Mouse (Mus musculus): ENCODE data around the gene Cdh16. TPM values are rescaled to one million over a fixed set of nuclear protein-coding genes. Genes with fewer than 3 reads are reported as not detected.

The Cdh16 gene
- polyA plus RNA-seq, 1 experiment from 2014 or later: not detected

DNA sequence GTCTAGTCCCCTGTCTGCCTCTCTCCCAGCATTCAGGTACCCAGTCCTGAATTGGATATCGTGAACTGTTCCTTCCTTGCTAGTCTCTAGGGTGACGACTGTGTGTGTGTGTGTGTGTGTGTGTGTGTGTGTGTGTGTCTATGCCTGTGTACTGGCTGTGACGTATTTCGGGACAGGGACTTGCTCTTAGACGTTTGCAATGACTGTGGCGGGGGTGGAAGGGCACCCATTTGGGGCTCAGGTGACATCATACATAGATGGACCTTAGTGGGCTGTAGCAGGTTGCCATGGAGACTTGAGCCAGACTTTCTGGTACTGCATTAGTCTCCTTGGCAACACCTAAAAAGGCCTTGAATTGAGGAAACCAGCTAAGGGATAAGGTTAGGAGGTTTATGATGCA, 8.3 kb upstream of the Cdh16 start:
- 56% methylated on average over 6 of the region's 6 CpGs for WGBS (ENCODE audit: insufficient replicate concordance)
- H3K4me1 ChIP-seq (replicated peaks): peaks cover 21% of the 10 kb centered on the region
- no peak overlapping the region for H3K4me3 ChIP-seq (replicated peaks)
- no peak for ATAC-seq (ENCODE audit: low read depth)
- no peak overlapping the region for H3K9ac ChIP-seq
- no peak overlapping the region for H3K4me2 ChIP-seq
- peaks cover 30% of the 10 kb centered on the region for H3K27me3 ChIP-seq
- no peak overlapping the region for H3K27ac ChIP-seq
- H3K36me3 ChIP-seq: 0 out of 2 replicates have a peak, but pooled peaks cover 2% of the 10 kb centered on the region
- no peaks in the 10 kb centered on the region for H3K9me3 ChIP-seq (replicated peaks)
- no peak for DNase-seq

DNA sequence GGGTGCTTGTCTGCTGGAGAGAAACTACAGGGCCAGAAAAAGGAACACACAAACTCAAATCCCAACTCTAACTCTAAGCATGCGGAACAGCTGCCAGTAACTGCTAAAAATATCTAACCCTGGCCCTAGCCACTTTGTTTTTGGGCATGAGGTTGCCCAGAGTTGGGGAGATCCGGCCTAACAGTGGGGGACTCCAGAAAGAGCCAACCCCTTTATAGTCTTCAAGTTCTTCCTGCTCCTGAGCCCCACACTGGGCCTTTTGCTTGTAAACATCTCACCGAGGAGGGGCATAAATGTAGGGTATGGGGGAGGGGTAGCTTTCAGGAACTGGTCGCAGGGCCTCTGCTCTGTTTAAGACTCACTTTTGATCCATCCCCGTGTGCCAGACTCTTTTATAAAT, 7.8 kb upstream of the Cdh16 start:
- DNase-seq (no peak), ATAC-seq (ENCODE audit: low read depth) (no peak)
- Histone ChIP-seq H3K4me2 (peak overlapping the region; percentile 56; the same call in 1 of the 2 replicates), H3K27ac (no peak overlapping the region), H3K4me3 (replicated peaks) (no peak overlapping the region), H3K9ac (no peak overlapping the region), H3K27me3 (peaks cover 30% of the 10 kb centered on the region), H3K4me1 (replicated peaks) (peaks cover 21% of the 10 kb centered on the region), H3K36me3 (no peaks in the 10 kb centered on the region), H3K9me3 (replicated peaks) (no peaks in the 10 kb centered on the region)
- 30% methylated on average over 5 of the region's 5 CpGs for WGBS (ENCODE audit: insufficient replicate concordance)

DNA sequence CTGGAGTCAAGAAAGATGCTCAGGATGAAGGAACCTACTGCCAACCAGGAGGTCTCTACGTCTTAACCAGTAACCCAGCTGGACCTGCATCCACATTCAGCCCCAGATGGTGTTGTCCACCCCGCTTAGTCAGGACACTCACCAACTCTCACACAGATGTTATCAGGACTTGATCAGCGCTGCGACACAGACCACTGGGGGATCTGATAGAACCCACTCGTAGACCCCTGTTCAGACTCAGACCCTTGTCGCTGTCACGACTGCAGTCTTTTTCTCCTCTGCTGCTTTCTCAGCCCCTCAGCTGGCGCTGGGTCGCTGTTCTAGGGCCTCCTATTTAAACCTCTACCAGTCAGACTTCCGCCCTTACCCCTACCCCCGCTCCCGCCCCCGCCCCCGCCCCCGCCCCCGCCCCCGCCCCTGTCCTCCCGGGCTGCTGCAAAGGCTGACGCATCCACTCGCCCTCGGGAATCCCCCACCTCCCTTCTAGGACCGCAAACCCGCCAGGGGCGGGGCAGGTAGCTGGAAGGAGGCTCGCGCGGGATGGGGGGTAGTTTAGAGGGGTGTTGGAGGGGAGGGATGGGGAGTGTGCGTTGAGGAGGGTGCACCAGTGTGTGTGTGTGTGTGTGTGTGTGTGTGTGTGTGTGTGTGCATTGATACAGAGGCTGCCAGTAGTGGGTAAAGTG, 6.9 kb upstream of the Cdh16 start, which contains the start of gene Rrad:
TSS of gene Rrad (minus strand) at position 347 of the 683 bp plus-strand sequence.
- Histone ChIP-seq H3K4me1 (replicated peaks) (peaks cover 21% of the 10 kb centered on the region), H3K27me3 (peaks cover 30% of the 10 kb centered on the region), H3K4me3 (replicated peaks) (peak within 1 kb of the TSS; percentile 30), H3K9me3 (replicated peaks) (no peaks in the 10 kb centered on the region), H3K27ac (no peak within 1 kb of the TSS), H3K9ac (no peak within 1 kb of the TSS), H3K36me3 (no peaks in the 10 kb centered on the region), H3K4me2 (peak within 1 kb of the TSS; percentile 56)
- WGBS (ENCODE audit: insufficient replicate concordance): under 1% methylated on average over 24 of the region's 28 CpGs
- ATAC-seq (ENCODE audit: low read depth) (peak; percentile 24), DNase-seq (no peak)

DNA sequence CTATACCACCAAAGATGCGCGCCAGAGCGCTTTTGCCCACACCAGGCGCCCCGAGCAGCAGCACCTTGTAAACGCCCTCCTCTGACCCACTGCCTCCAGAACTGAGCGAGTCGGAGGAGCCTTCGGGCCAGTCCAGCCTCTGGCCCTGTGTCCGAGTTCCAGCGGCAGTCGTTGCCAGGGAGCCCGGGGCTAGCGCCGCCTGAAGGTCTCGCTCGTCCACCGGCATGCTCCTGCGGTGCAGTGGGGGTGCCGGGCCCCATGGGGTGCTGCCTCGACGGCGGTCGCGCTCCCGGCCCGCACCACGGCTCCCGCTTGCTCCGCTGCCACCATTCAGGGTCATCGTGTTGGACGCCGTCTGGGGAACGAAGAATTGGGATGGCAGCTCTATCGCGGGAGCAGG, 6.4 kb upstream of the Cdh16 start:
- Histone ChIP-seq H3K27ac (no peak overlapping the region), H3K4me3 (replicated peaks) (peak overlapping the region; percentile 30), H3K27me3 (peaks cover 30% of the 10 kb centered on the region), H3K9ac (no peak overlapping the region), H3K36me3 (no peaks in the 10 kb centered on the region), H3K4me2 (peak overlapping the region; percentile 56), H3K4me1 (replicated peaks) (peaks cover 21% of the 10 kb centered on the region), H3K9me3 (replicated peaks) (no peaks in the 10 kb centered on the region)
- ATAC-seq (ENCODE audit: low read depth) (0 out of 2 replicates have a peak, but pooled peaks have one; percentile 22), DNase-seq (no peak)
- 2% methylated on average over 36 of the region's 36 CpGs for WGBS (ENCODE audit: insufficient replicate concordance)

DNA sequence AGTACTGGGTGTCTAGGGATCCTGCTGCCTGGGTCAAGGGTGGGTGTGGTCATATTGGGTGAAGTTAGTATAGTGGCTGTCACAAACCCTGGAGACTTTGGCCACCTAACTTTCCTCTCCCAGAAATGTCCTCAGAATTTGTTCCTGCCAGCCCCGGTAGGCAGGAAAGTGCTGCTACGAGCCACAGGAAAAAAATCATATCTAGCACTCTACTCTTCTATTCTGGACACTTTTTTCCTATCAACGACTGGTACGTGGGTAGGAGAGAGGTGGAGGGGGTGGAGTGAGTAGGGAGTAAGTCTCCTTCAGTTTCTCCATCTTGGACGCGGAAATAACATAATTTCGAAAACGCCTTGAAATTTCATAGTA, 5.9 kb upstream of the Cdh16 start:
- Histone ChIP-seq H3K27me3 (peaks cover 30% of the 10 kb centered on the region), H3K9me3 (replicated peaks) (no peaks in the 10 kb centered on the region), H3K36me3 (no peaks in the 10 kb centered on the region), H3K4me1 (replicated peaks) (peaks cover 21% of the 10 kb centered on the region), H3K4me3 (replicated peaks) (peak overlapping the region; percentile 30; the same call in 1 of the 2 replicates), H3K27ac (no peak overlapping the region), H3K9ac (no peak overlapping the region), H3K4me2 (peak overlapping the region; percentile 56)
- DNase-seq: no peak
- 25% methylated on average over 8 of the region's 8 CpGs for WGBS (ENCODE audit: insufficient replicate concordance)
- ATAC-seq (ENCODE audit: low read depth): no peak

DNA sequence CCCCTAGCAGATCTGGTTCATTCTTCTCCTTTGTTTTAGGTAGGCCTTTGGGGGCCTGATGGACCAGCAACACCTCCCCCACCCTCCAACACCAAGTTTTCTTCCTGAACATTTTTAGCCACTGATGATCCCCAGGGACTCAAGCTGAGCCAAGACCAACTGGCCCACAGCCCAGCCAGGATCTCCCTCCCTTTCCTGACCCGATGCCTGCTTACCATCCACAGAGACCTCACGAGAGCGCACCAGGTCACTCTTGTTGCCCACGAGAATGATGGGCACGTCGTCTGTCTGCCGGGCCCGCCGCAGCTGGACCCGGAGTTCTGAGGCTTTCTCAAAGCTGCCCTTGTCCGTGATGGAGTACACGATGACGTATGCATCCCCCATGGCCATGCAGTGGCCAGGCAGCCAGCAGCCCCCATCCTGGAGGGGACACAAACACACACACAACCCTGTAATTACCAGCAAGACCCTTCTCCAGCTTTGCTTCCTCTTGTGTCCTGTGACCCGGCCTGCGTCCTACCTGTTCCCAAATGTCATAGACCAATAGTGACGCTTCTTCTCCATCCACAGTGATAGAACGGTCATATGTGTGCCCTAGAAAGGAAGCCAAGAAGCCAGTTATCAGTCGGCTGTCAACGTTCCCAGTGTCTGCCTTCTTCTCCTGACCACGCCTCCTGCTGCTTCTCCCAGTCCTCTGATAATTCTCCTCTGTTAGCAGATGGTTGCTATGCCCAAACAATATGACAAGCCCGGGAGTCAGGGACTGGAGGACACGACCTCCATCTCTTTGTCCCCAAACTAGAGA, 5.3 kb upstream of the Cdh16 start:
- WGBS (ENCODE audit: insufficient replicate concordance): 55% methylated on average over 22 of the region's 22 CpGs
- peak; percentile 26; the same call in 1 of the 2 replicates for ATAC-seq (ENCODE audit: low read depth)
- Histone ChIP-seq H3K36me3 (no peaks in the 10 kb centered on the region), H3K4me3 (replicated peaks) (no peak overlapping the region), H3K9ac (no peak overlapping the region), H3K9me3 (replicated peaks) (no peaks in the 10 kb centered on the region), H3K27me3 (peaks cover 30% of the 10 kb centered on the region), H3K27ac (no peak overlapping the region), H3K4me1 (replicated peaks) (peaks cover 21% of the 10 kb centered on the region), H3K4me2 (no peak overlapping the region)
- DNase-seq: no peak

DNA sequence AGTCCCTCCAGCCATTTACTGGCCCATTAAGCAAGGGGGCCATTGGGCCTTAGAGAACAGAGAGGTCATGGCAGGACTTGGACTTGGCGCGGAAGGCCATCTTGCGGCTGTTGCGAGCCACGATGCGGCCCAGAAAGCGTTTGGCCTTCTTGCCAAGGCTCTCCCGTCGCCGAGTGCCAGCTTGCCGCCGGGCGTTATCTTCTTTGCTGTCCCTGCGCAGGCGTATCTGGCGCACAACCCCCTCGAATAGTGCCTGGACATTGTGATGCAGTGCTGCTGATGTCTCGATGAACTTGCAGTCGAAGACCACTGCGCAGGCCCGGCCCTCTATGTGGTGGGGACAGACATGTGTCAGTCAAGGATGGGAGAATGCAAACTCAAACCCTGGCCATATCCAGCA, 4.2 kb upstream of the Cdh16 start:
- H3K4me2 ChIP-seq: no peak overlapping the region
- no peaks in the 10 kb centered on the region for H3K36me3 ChIP-seq
- H3K4me3 ChIP-seq (replicated peaks): no peak overlapping the region
- H3K4me1 ChIP-seq (replicated peaks): peaks cover 21% of the 10 kb centered on the region
- no peak overlapping the region for H3K27ac ChIP-seq
- ATAC-seq (ENCODE audit: low read depth): no peak
- H3K9ac ChIP-seq: no peak overlapping the region
- 87% methylated on average over 21 of the region's 21 CpGs for WGBS (ENCODE audit: insufficient replicate concordance)
- DNase-seq: no peak
- H3K27me3 ChIP-seq: peaks cover 30% of the 10 kb centered on the region
- H3K9me3 ChIP-seq (replicated peaks): no peaks in the 10 kb centered on the region

DNA sequence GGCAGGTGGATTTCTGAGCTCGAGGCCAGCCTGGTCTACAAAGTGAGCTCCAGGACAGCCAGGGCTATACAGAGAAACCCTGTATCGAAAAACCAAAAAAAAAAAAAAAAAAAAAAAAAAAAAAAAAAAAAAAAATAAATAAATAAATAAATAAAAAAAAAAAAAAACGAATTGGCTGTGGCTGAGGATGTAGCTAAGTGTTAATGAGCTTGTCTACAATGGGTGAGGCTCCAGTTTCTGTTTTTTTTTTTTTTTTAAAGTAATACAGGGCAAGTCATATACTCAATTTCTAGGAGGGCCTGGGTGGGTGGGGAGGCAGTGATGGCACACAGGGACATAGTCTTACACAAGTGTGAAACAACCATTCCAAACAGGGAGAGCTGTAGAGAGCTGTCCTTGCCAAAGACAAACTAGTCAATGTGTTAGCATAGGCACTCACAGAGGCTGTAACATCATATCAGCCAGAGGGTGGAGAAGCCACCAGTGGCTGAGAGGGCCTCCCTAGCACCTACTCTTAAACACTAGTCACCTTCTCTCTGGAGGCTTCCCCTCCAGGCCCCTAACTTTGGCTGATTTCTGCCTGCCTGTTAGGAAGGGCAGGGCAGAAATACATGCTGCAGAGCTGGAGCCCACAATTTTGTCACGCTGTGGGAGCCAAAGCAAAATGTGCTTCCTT, 3.0 kb upstream of the Cdh16 start:
- no peak overlapping the region for H3K4me2 ChIP-seq
- no peak overlapping the region for H3K9ac ChIP-seq
- H3K9me3 ChIP-seq (replicated peaks): no peaks in the 10 kb centered on the region
- WGBS (ENCODE audit: insufficient replicate concordance): 44% methylated on average over 4 of the region's 4 CpGs
- peaks cover 27% of the 10 kb centered on the region for H3K27me3 ChIP-seq
- no peak overlapping the region for H3K4me3 ChIP-seq (replicated peaks)
- H3K27ac ChIP-seq: no peak overlapping the region
- ATAC-seq (ENCODE audit: low read depth): no peak
- DNase-seq: no peak
- H3K36me3 ChIP-seq: no peaks in the 10 kb centered on the region
- peaks cover 20% of the 10 kb centered on the region for H3K4me1 ChIP-seq (replicated peaks)

DNA sequence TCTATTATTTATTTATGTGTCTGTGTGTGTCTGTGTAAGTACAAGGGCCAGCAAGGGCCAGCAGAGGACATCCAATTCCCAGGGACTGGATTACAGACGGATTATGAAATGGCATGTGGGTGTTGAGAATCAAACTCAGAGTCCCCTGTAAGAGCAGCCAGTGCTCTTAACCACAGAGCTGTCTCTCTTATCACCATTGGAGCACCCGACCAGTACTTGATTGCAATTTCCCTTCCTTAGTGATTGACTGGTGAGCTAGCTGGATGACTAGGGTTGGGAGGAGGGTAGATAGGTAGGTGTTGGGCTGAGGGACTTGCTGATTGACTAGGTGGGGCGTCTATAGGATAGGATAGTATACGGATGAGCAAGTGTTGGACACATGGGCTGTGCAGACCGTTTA, 3.4 kb downstream of the Cdh16 start:
- 41% methylated on average over 5 of the region's 5 CpGs for WGBS (ENCODE audit: insufficient replicate concordance)
- no peaks in the 10 kb centered on the region for H3K4me1 ChIP-seq (replicated peaks)
- no peaks in the 10 kb centered on the region for H3K9me3 ChIP-seq (replicated peaks)
- ATAC-seq (ENCODE audit: low read depth) (no peak), DNase-seq (no peak)
- H3K4me3 ChIP-seq (replicated peaks): no peak overlapping the region
- H3K27me3 ChIP-seq: no peaks in the 10 kb centered on the region
- no peaks in the 10 kb centered on the region for H3K36me3 ChIP-seq
- H3K9ac ChIP-seq: no peak overlapping the region
- no peak overlapping the region for H3K4me2 ChIP-seq
- H3K27ac ChIP-seq: no peak overlapping the region

DNA sequence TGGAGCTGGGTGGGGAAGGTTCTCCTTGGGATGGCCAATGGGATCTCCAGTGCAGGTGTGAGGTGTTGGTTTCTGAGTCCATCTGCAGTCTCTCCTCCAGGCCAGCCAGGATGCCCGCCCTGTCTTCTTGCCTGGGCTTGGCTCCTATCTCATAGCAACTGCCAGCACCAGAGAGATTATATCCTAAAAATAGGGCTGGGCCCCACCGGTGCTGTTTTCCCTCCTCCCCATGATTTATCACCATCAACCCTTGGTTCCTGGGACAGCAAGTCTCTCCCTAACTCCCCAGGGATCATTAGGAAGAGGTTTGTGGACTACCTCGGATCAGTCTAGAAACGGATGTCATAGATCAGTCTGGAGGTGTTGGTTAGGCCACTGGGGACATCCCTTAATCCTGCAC, 11.1 kb downstream of the Cdh16 start:
- WGBS (ENCODE audit: insufficient replicate concordance): 39% methylated on average over 4 of the region's 4 CpGs
- H3K27ac ChIP-seq: no peak overlapping the region
- ATAC-seq (ENCODE audit: low read depth): no peak
- H3K27me3 ChIP-seq: no peaks in the 10 kb centered on the region
- no peaks in the 10 kb centered on the region for H3K9me3 ChIP-seq (replicated peaks)
- H3K4me1 ChIP-seq (replicated peaks): no peaks in the 10 kb centered on the region
- DNase-seq: no peak
- H3K36me3 ChIP-seq: no peaks in the 10 kb centered on the region
- no peak overlapping the region for H3K4me2 ChIP-seq
- no peak overlapping the region for H3K4me3 ChIP-seq (replicated peaks)
- no peak overlapping the region for H3K9ac ChIP-seq

DNA sequence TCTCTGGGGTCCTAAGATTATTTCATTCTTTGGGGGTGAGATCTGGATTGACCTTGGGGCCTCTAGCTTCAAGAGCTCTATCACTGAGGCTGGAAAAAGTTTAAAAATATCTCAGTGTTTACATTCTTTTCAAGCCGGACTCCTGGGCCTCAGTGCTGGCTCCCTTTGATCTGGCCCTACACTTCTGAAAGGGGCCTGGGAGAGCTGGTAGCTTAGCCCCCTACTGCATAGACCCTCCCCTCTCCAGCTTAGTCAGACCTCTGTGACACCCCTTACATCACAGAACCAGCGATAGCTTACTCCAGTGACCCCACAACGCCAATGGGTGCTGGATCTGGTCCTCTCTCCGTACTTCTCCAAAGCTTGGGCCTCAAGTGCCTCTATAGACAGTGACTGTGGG, 12.6 kb downstream of the Cdh16 start:
- Histone ChIP-seq H3K27ac (no peak overlapping the region), H3K4me1 (replicated peaks) (no peaks in the 10 kb centered on the region), H3K9ac (no peak overlapping the region), H3K4me2 (no peak overlapping the region), H3K4me3 (replicated peaks) (no peak overlapping the region), H3K9me3 (replicated peaks) (no peaks in the 10 kb centered on the region), H3K36me3 (no peaks in the 10 kb centered on the region), H3K27me3 (no peaks in the 10 kb centered on the region)
- no peak for ATAC-seq (ENCODE audit: low read depth)
- 51% methylated on average over 4 of the region's 4 CpGs for WGBS (ENCODE audit: insufficient replicate concordance)
- DNase-seq: no peak

Data from liver, embryonic 13.5 days (tissue).